Mouse (Mus musculus): Measurements from ENCODE around the gene Rmnd1.

Gene Rmnd1

GRCm38 (mm10) chr10:4391076-4391475, 41.1 kb downstream of the Rmnd1 start:
- no peak for DNase-seq (ENCODE audit: low spot score)

- no peak for DNase-seq (ENCODE audit: low spot score)
Observed at GRCm38 (mm10) chr10:4390550-4390949, 41.6 kb downstream of the Rmnd1 start.

- DNase-seq (ENCODE audit: low spot score): no peak
Observed at GRCm38 (mm10) chr10:4389461-4390112, 42.6 kb downstream of the Rmnd1 start.

- DNase-seq (ENCODE audit: low spot score): no peak
Observed at GRCm38 (mm10) chr10:4389036-4389435, 43.2 kb downstream of the Rmnd1 start.

GRCm38 (mm10) chr10:4388384-4388745, 43.8 kb downstream of the Rmnd1 start:
- DNase-seq (ENCODE audit: low spot score): peak; percentile 58

- DNase-seq (ENCODE audit: low spot score): peak; percentile 66
Observed at GRCm38 (mm10) chr10:4387701-4388383, 44.3 kb downstream of the Rmnd1 start, which contains the start of gene Zbtb2. Gene Zbtb2, minus strand, starts transcription at chr10:4388108.

GRCm38 (mm10) chr10:4386609-4387591, 45.3 kb downstream of the Rmnd1 start:
- peak; percentile 94 for DNase-seq (ENCODE audit: low spot score)

GRCm38 (mm10) chr10:4384244-4384643, 47.9 kb downstream of the Rmnd1 start:
- DNase-seq (ENCODE audit: low spot score): no peak

- no peak for DNase-seq (ENCODE audit: low spot score)
Observed at GRCm38 (mm10) chr10:4380748-4381147, 51.4 kb downstream of the Rmnd1 start.

GRCm38 (mm10) chr10:4376931-4377330, 55.3 kb downstream of the Rmnd1 start:
- DNase-seq (ENCODE audit: low spot score): no peak

- DNase-seq (ENCODE audit: low spot score): no peak
Observed at GRCm38 (mm10) chr10:4376461-4376860, 55.7 kb downstream of the Rmnd1 start.

- DNase-seq (ENCODE audit: low spot score): peak; percentile 45
Observed at GRCm38 (mm10) chr10:4375267-4375666, 56.9 kb downstream of the Rmnd1 start.

GRCm38 (mm10) chr10:4374734-4375133, 57.5 kb downstream of the Rmnd1 start:
- no peak for DNase-seq (ENCODE audit: low spot score)

GRCm38 (mm10) chr10:4374239-4374638, 57.9 kb downstream of the Rmnd1 start:
- no peak for DNase-seq (ENCODE audit: low spot score)

- no peak for DNase-seq (ENCODE audit: low spot score)
Observed at GRCm38 (mm10) chr10:4373558-4373957, 58.6 kb downstream of the Rmnd1 start.

GRCm38 (mm10) chr10:4372011-4372410, 60.2 kb downstream of the Rmnd1 start:
- peak; percentile 34 for DNase-seq (ENCODE audit: low spot score)

- DNase-seq (ENCODE audit: low spot score): no peak
Observed at GRCm38 (mm10) chr10:4370105-4370504, 62.1 kb downstream of the Rmnd1 start.

- peak; percentile 24 for DNase-seq (ENCODE audit: low spot score)
Observed at GRCm38 (mm10) chr10:4364618-4365017, 67.6 kb downstream of the Rmnd1 start.

- no peak for DNase-seq (ENCODE audit: low spot score)
Observed at GRCm38 (mm10) chr10:4357435-4357834, 74.8 kb downstream of the Rmnd1 start.

- no peak for DNase-seq (ENCODE audit: low spot score)
Observed at GRCm38 (mm10) chr10:4356640-4357039, 75.5 kb downstream of the Rmnd1 start.

GRCm38 (mm10) chr10:4355882-4356451, 76.2 kb downstream of the Rmnd1 start:
- DNase-seq (ENCODE audit: low spot score): no peak
